Mouse (Mus musculus): ENCODE measurements around the gene Mtfmt. TPM values are rescaled to one million over a fixed set of nuclear protein-coding genes. Genes with fewer than 3 reads are reported as not detected.

The Mtfmt gene
- polyA plus RNA-seq (2014; fragmentation: Illumina TruSeq; extraction: RNeasy Lipid Tissue Mini Kit (QIAGEN cat#74804); ENCODE audit: low read depth, low replicate concordance) = 14.9 TPM

DNA sequence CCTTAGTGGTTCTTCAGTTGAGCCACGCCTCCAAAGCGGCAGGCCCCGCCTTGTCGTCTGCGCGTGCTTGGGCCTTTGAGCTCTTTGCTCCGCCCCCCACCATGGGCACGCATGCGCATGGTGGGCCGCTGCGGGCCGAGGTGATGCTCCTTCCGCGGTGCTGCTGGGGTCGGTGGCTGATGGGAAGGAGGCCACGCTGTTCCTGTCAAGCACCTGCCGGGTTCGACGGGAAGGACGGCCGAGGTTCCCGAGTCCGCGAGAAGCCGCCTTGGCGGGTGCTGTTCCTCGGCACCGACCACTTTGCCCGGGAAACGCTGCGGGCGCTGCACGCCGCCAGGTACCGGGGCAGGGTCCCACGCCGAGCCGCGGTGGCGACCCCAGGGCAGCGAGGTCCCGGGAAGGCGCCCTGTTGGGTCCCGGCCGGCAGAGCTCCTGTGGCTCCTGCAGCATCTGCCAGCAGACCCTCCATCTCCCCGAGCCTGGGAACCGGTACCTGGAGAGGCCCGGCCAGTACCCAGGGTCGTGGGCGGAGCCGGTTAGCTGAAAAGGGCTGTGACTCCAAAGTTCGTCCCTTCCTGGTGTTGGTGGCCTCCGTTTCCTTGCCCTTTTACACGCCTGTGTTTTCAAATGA lies at the start of gene Mtfmt:
Gene Mtfmt, plus strand, starts transcription at position 112 of the 631 bp plus-strand sequence.

DNA sequence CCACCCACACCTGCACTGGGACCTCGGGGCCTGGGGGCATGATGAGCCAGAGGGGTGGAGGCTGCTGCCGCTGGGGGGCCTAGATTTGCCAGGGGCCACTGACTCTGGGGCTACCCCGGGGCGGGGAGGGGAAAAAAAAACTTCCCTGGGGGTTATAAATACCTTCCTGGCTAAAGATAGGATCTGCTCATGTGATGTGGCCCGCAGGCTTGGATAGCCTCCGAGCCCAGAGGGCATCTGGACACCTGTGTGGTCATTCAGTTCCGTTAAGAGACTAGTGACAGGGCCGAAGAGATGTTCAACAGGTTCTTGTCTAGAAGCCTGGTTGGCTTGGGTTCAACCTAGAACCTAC lies 44.0 kb upstream of the Mtfmt start, which contains the start of gene Kbtbd13:
Gene Kbtbd13, minus strand, starts transcription at position 40 of the 352 bp plus-strand sequence.

DNA sequence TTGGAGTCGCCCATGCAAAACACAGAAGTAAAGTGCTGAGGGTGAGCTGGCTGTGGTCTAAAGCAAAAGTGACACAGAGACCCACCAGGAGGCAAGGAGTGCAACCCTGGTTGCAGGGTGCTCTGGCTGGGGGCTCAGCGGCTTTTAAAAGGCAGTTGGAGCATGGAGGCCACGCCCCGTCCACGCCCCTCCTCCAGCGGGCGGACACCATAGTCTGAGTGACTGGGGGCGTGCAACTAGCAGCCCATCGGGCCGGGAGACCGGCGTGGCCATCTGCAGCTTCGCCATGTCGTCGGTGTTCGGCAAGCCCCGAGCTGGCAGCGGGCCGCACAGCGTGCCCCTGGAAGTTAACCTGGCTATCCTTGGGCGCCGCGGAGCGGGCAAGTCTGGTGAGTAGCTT lies 37.3 kb upstream of the Mtfmt start, which contains the start of gene Rasl12:
Gene Rasl12, plus strand, starts transcription at position 228 of the 400 bp plus-strand sequence.

DNA sequence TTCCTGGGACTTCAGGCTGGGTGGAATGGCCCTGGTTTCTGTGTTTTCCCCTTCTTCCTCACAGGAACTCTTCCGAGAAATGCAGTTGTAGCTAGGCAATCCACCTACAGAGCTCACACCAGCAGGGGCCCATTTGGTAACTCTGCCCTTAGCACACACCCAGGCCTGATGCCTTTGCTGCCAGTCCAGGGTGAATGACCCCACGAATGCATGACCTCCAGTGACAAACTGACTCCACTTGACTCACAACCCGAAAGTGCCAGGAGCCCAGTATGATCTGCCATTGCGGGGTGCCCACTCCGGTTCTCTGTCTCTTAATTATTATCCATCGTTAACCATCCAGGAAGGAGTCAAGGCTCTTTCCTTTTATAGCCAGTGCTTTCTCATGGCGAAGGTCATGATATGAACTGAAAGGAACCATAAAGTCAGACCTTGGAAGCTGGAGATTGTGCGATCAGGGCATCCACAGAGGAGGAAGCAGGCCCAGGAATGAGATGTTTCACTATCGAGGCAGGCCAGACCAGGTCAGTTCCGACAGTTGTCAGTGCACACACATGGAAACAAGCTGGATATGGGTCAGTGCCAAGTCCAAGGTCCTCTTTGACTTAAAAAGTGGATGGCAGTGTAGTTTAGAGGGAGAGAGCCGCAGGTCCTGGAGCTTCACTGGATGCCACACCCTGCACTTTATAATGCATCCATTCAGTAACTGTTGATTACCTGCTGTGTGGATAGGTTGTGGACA lies 12.7 kb upstream of the Mtfmt start, which contains the start of gene Slc51b:
Gene Slc51b, minus strand, starts transcription at position 196 of the 742 bp plus-strand sequence.

DNA sequence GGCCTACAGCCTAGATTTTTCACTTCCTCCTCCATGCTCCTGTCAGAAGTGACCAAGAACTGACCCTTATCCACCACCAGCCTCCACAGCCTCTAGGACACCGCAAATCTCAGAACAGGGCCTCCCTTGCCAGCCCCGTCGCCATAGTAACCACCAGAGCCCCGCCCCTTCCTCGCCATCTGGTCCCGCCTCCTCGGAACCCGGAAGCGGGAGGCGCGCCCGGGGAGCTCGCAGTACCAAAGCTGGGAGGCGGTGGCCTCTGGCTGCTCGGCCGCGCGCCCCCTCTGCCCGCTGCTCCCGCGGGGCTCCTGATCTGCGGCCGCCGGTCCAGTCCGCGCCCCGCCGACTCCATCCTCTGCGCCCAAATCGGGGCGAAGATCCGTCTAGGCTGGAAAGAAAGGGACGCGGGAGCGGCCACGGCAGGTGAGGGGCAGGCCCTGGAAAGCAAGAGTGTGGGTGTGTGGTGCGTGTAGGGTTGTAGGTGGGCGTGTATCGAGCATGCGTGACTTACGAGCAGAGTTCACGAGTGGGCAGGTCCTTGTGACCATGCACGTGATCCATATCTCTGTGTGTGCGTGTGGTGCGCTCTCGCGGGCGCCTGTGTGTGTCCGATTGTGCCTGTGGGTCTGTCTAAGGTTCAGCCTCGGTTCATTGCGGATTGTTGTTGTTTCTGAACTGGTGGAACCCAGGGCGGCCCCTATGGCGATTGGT lies 25.3 kb downstream of the Mtfmt start, which contains the start of gene Spg21:
Gene Spg21, plus strand, starts transcription at position 216 of the 711 bp plus-strand sequence.

Other genes with a start within 250 kb of the Mtfmt start
- 17.0 TPM for gene Parp16, start 240.4 kb upstream of the Mtfmt start, polyA plus RNA-seq (2014; fragmentation: Illumina TruSeq; extraction: RNeasy Lipid Tissue Mini Kit (QIAGEN cat#74804); ENCODE audit: low read depth, low replicate concordance)
- 44.2 TPM for gene Cilp, start 170.6 kb upstream of the Mtfmt start, polyA plus RNA-seq (2014; fragmentation: Illumina TruSeq; extraction: RNeasy Lipid Tissue Mini Kit (QIAGEN cat#74804); ENCODE audit: low read depth, low replicate concordance)
- 40.4 TPM for gene Clpx, start 141.5 kb upstream of the Mtfmt start, polyA plus RNA-seq (2014; fragmentation: Illumina TruSeq; extraction: RNeasy Lipid Tissue Mini Kit (QIAGEN cat#74804); ENCODE audit: low read depth, low replicate concordance)
- 11.8 TPM for gene Pdcd7, start 89.7 kb upstream of the Mtfmt start, polyA plus RNA-seq (2014; fragmentation: Illumina TruSeq; extraction: RNeasy Lipid Tissue Mini Kit (QIAGEN cat#74804); ENCODE audit: low read depth, low replicate concordance)
- not detected for gene Ubap1l, start 74.7 kb upstream of the Mtfmt start, polyA plus RNA-seq (2014; fragmentation: Illumina TruSeq; extraction: RNeasy Lipid Tissue Mini Kit (QIAGEN cat#74804); ENCODE audit: low read depth, low replicate concordance)
- 0.61 TPM for gene Kbtbd13, start 44.1 kb upstream of the Mtfmt start, polyA plus RNA-seq (2014; fragmentation: Illumina TruSeq; extraction: RNeasy Lipid Tissue Mini Kit (QIAGEN cat#74804); ENCODE audit: low read depth, low replicate concordance)
- gene Rasl12, start 37.3 kb upstream of the Mtfmt start, polyA plus RNA-seq (2014; fragmentation: Illumina TruSeq; extraction: RNeasy Lipid Tissue Mini Kit (QIAGEN cat#74804); ENCODE audit: low read depth, low replicate concordance) = 20.7 TPM
- not detected for gene Slc51b, start 12.8 kb upstream of the Mtfmt start, polyA plus RNA-seq (2014; fragmentation: Illumina TruSeq; extraction: RNeasy Lipid Tissue Mini Kit (QIAGEN cat#74804); ENCODE audit: low read depth, low replicate concordance)
- gene Spg21, start 25.2 kb downstream of the Mtfmt start, polyA plus RNA-seq (2014; fragmentation: Illumina TruSeq; extraction: RNeasy Lipid Tissue Mini Kit (QIAGEN cat#74804); ENCODE audit: low read depth, low replicate concordance) = 75.8 TPM
- not detected for gene Ankdd1a, start 84.4 kb downstream of the Mtfmt start, polyA plus RNA-seq (2014; fragmentation: Illumina TruSeq; extraction: RNeasy Lipid Tissue Mini Kit (QIAGEN cat#74804); ENCODE audit: low read depth, low replicate concordance)
- 20.2 TPM for gene Plekho2, start 144.3 kb downstream of the Mtfmt start, polyA plus RNA-seq (2014; fragmentation: Illumina TruSeq; extraction: RNeasy Lipid Tissue Mini Kit (QIAGEN cat#74804); ENCODE audit: low read depth, low replicate concordance)
- 0.20 TPM for gene Pif1, start 151.4 kb downstream of the Mtfmt start, polyA plus RNA-seq (2014; fragmentation: Illumina TruSeq; extraction: RNeasy Lipid Tissue Mini Kit (QIAGEN cat#74804); ENCODE audit: low read depth, low replicate concordance)
- 14.7 TPM for gene Rbpms2, start 193.9 kb downstream of the Mtfmt start, polyA plus RNA-seq (2014; fragmentation: Illumina TruSeq; extraction: RNeasy Lipid Tissue Mini Kit (QIAGEN cat#74804); ENCODE audit: low read depth, low replicate concordance)
- gene Oaz2, start 232.2 kb downstream of the Mtfmt start, polyA plus RNA-seq (2014; fragmentation: Illumina TruSeq; extraction: RNeasy Lipid Tissue Mini Kit (QIAGEN cat#74804); ENCODE audit: low read depth, low replicate concordance) = 107 TPM